Mouse (Mus musculus): Measurements from ENCODE around the gene Nlgn2. TPM values are rescaled to one million over a fixed set of nuclear protein-coding genes. Genes with fewer than 3 reads are reported as not detected.

Nlgn2 gene
- polyA plus RNA-seq, 1 experiment from 2014 or later = 11.4 TPM

DNA sequence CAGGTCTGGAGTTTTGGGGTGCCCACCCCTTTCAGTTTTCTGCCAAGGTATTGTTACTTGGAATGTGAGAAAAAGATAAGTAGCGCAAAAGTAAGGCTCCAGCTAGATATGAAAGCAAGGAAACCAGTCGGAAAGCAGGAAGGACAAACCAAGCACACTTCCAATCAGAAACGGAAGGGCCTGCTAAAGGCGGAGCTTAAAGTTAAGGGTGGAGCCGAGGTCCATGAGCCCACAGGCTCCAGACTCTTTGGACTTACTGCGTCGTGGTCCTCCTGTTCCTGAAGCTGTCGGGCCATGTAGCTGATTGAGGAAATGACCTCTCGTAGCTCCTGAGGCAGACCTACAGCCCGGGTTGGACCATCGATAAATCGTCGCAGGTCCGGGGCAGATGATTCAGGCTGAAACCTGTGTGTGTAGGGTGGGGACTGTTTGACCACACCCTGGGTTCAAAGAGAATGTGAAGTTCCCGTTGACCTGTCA lies 52.8 kb downstream of the Nlgn2 start:
- DNase-seq (ENCODE audit: low spot score) (no peak), ATAC-seq (ENCODE audit: insufficient read depth, low FRiP score, low TSS enrichment) (no peak)
- Histone ChIP-seq H3K4me1 (ENCODE audit: control insufficient read depth, insufficient read depth, low read length) (no peaks in the 10 kb centered on the region), H3K4me2 (ENCODE audit: low read depth) (no peak overlapping the region), H3K9me3 (ENCODE audit: control insufficient read depth, low read length) (no peaks in the 10 kb centered on the region), H3K4me3 (ENCODE audit: low read depth, low read length) (no peak overlapping the region), H3K36me3 (ENCODE audit: control insufficient read depth, insufficient read depth, low read length) (no peaks in the 10 kb centered on the region), H3K27me3 (ENCODE audit: control insufficient read depth, insufficient read depth, low read length) (no peaks in the 10 kb centered on the region), H3K9ac (ENCODE audit: low read length) (no peak overlapping the region), H3K27ac (ENCODE audit: low read depth, low read length) (no peak overlapping the region)
- WGBS = 40% methylated on average over 15 of the region's 15 CpGs

DNA sequence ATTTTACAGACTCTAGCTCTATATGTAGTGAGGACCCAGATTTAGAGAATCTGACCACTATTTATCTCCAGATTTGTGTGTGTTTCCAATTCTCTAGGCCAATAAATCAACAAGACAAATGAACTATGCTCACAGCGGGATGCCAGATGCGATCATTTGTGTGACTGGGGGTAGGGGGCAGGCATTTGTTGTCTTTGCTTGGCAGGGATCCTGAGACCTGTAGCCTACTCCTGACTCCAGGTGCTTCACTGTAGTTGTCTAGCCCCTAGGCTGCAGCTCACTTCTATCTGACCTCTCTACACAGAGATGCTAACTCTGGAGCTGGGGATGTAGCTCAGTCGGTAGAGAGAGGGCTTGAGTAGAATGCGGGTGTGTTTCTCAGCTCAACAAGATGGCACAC lies 55.8 kb downstream of the Nlgn2 start:
- Histone ChIP-seq H3K27ac (ENCODE audit: low read depth, low read length) (no peak overlapping the region), H3K4me3 (ENCODE audit: low read depth, low read length) (no peak overlapping the region), H3K9me3 (ENCODE audit: control insufficient read depth, low read length) (no peaks in the 10 kb centered on the region), H3K4me2 (ENCODE audit: low read depth) (no peak overlapping the region), H3K4me1 (ENCODE audit: control insufficient read depth, insufficient read depth, low read length) (no peaks in the 10 kb centered on the region; the same call in 1 of the 2 replicates), H3K27me3 (ENCODE audit: control insufficient read depth, insufficient read depth, low read length) (peaks cover 10% of the 10 kb centered on the region; the same call in 1 of the 2 replicates), H3K36me3 (ENCODE audit: control insufficient read depth, insufficient read depth, low read length) (no peaks in the 10 kb centered on the region), H3K9ac (ENCODE audit: low read length) (no peak overlapping the region)
- WGBS = 31% methylated on average over 4 of the region's 4 CpGs
- no peak for ATAC-seq (ENCODE audit: insufficient read depth, low FRiP score, low TSS enrichment)
- DNase-seq (ENCODE audit: low spot score) = no peak

DNA sequence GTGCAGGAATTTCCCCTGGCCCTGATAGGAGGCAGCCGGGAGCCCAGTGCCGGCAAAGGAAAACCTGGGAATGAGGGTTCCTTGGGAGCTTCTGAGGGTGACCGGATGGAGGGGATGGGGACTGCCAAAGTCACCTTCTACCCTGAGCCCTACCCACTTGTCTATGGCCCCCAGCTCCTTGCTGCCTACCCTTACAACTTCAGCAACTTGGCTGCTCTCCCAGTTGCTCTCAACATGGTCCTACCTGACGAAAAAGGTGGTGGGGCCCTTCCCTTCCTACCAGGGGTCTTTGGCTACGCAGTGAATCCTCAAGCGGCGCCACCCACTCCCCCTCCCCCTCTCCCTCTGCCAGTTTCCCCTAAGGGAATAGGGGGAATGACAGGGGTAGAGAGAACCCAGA lies 58.6 kb downstream of the Nlgn2 start:
- Histone ChIP-seq H3K27me3 (ENCODE audit: control insufficient read depth, insufficient read depth, low read length) (peaks cover 10% of the 10 kb centered on the region; the same call in 1 of the 2 replicates), H3K4me3 (ENCODE audit: low read depth, low read length) (no peak overlapping the region), H3K9ac (ENCODE audit: low read length) (no peak overlapping the region), H3K4me2 (ENCODE audit: low read depth) (no peak overlapping the region), H3K4me1 (ENCODE audit: control insufficient read depth, insufficient read depth, low read length) (no peaks in the 10 kb centered on the region; the same call in 1 of the 2 replicates), H3K9me3 (ENCODE audit: control insufficient read depth, low read length) (no peaks in the 10 kb centered on the region), H3K36me3 (ENCODE audit: control insufficient read depth, insufficient read depth, low read length) (no peaks in the 10 kb centered on the region), H3K27ac (ENCODE audit: low read depth, low read length) (no peak overlapping the region)
- ATAC-seq (ENCODE audit: insufficient read depth, low FRiP score, low TSS enrichment) (no peak), DNase-seq (ENCODE audit: low spot score) (no peak)
- WGBS = 52% methylated on average over 7 of the region's 7 CpGs

GRCm38 (mm10) chr11:69778258-69778982 lies 59.2 kb downstream of the Nlgn2 start:
- no peak overlapping the region for H3K4me2 ChIP-seq (ENCODE audit: low read depth)
- no peak overlapping the region for H3K4me3 ChIP-seq (ENCODE audit: low read depth, low read length)
- DNase-seq (ENCODE audit: low spot score) = no peak
- WGBS = 70% methylated on average over 23 of the region's 23 CpGs
- no peaks in the 10 kb centered on the region; the same call in 1 of the 2 replicates for H3K4me1 ChIP-seq (ENCODE audit: control insufficient read depth, insufficient read depth, low read length)
- no peaks in the 10 kb centered on the region for H3K36me3 ChIP-seq (ENCODE audit: control insufficient read depth, insufficient read depth, low read length)
- H3K27me3 ChIP-seq (ENCODE audit: control insufficient read depth, insufficient read depth, low read length) = peaks cover 10% of the 10 kb centered on the region; the same call in 1 of the 2 replicates
- ATAC-seq (ENCODE audit: insufficient read depth, low FRiP score, low TSS enrichment) = no peak
- H3K9ac ChIP-seq (ENCODE audit: low read length) = no peak overlapping the region; the same call in 1 of the 2 replicates
- no peaks in the 10 kb centered on the region for H3K9me3 ChIP-seq (ENCODE audit: control insufficient read depth, low read length)
- no peak overlapping the region for H3K27ac ChIP-seq (ENCODE audit: low read depth, low read length)

GRCm38 (mm10) chr11:69777504-69778257 lies 59.9 kb downstream of the Nlgn2 start:
- Histone ChIP-seq H3K4me2 (ENCODE audit: low read depth) (no peak overlapping the region), H3K27ac (ENCODE audit: low read depth, low read length) (no peak overlapping the region), H3K9ac (ENCODE audit: low read length) (no peak overlapping the region; the same call in 1 of the 2 replicates), H3K36me3 (ENCODE audit: control insufficient read depth, insufficient read depth, low read length) (no peaks in the 10 kb centered on the region), H3K4me1 (ENCODE audit: control insufficient read depth, insufficient read depth, low read length) (no peaks in the 10 kb centered on the region; the same call in 1 of the 2 replicates), H3K4me3 (ENCODE audit: low read depth, low read length) (no peak overlapping the region), H3K27me3 (ENCODE audit: control insufficient read depth, insufficient read depth, low read length) (peaks cover 10% of the 10 kb centered on the region; the same call in 1 of the 2 replicates), H3K9me3 (ENCODE audit: control insufficient read depth, low read length) (no peaks in the 10 kb centered on the region)
- DNase-seq (ENCODE audit: low spot score) = no peak
- no peak for ATAC-seq (ENCODE audit: insufficient read depth, low FRiP score, low TSS enrichment)
- 69% methylated on average over 26 of the region's 26 CpGs for WGBS

DNA sequence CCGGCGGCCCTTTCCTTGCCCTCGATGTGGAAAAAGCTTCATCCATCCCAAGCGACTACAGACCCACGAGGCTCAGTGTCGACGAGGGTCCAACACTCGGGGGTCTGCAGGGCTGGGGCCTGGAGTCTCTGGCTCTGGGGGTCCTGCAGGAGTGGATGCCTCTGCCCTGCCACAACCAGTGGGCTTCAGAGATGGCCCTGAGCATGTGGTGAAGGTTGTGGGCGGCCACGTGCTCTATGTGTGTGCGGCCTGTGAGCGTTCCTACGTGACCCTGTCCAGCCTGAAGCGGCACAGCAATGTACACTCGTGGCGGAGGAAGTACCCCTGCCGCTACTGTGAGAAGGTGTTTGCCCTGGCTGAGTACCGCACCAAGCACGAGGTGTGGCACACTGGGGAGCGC lies 61.1 kb downstream of the Nlgn2 start:
- Histone ChIP-seq H3K4me2 (ENCODE audit: low read depth) (no peak overlapping the region), H3K9ac (ENCODE audit: low read length) (no peak overlapping the region), H3K36me3 (ENCODE audit: control insufficient read depth, insufficient read depth, low read length) (no peaks in the 10 kb centered on the region), H3K27ac (ENCODE audit: low read depth, low read length) (no peak overlapping the region), H3K4me1 (ENCODE audit: control insufficient read depth, insufficient read depth, low read length) (no peaks in the 10 kb centered on the region; the same call in 1 of the 2 replicates), H3K4me3 (ENCODE audit: low read depth, low read length) (no peak overlapping the region), H3K9me3 (ENCODE audit: control insufficient read depth, low read length) (no peaks in the 10 kb centered on the region), H3K27me3 (ENCODE audit: control insufficient read depth, insufficient read depth, low read length) (peaks cover 10% of the 10 kb centered on the region; the same call in 1 of the 2 replicates)
- ATAC-seq (ENCODE audit: insufficient read depth, low FRiP score, low TSS enrichment) = no peak
- 85% methylated on average over 20 of the region's 20 CpGs for WGBS
- no peak for DNase-seq (ENCODE audit: low spot score)

GRCm38 (mm10) chr11:69775716-69776115 lies 61.9 kb downstream of the Nlgn2 start:
- ATAC-seq (ENCODE audit: insufficient read depth, low FRiP score, low TSS enrichment) = no peak
- 61% methylated on average over 10 of the region's 10 CpGs for WGBS
- H3K9ac ChIP-seq (ENCODE audit: low read length) = no peak overlapping the region
- H3K27ac ChIP-seq (ENCODE audit: low read depth, low read length) = no peak overlapping the region
- no peaks in the 10 kb centered on the region for H3K9me3 ChIP-seq (ENCODE audit: control insufficient read depth, low read length)
- no peak overlapping the region for H3K4me2 ChIP-seq (ENCODE audit: low read depth)
- H3K4me1 ChIP-seq (ENCODE audit: control insufficient read depth, insufficient read depth, low read length) = no peaks in the 10 kb centered on the region; the same call in 1 of the 2 replicates
- no peak for DNase-seq (ENCODE audit: low spot score)
- peaks cover 10% of the 10 kb centered on the region; the same call in 1 of the 2 replicates for H3K27me3 ChIP-seq (ENCODE audit: control insufficient read depth, insufficient read depth, low read length)
- no peaks in the 10 kb centered on the region for H3K36me3 ChIP-seq (ENCODE audit: control insufficient read depth, insufficient read depth, low read length)
- no peak overlapping the region for H3K4me3 ChIP-seq (ENCODE audit: low read depth, low read length)

GRCm38 (mm10) chr11:69774961-69775360 lies 62.6 kb downstream of the Nlgn2 start:
- 60% methylated on average over 5 of the region's 5 CpGs for WGBS
- ATAC-seq (ENCODE audit: insufficient read depth, low FRiP score, low TSS enrichment) (no peak), DNase-seq (ENCODE audit: low spot score) (no peak)
- Histone ChIP-seq H3K4me2 (ENCODE audit: low read depth) (no peak overlapping the region), H3K9ac (ENCODE audit: low read length) (no peak overlapping the region), H3K4me3 (ENCODE audit: low read depth, low read length) (no peak overlapping the region), H3K27ac (ENCODE audit: low read depth, low read length) (no peak overlapping the region), H3K9me3 (ENCODE audit: control insufficient read depth, low read length) (no peaks in the 10 kb centered on the region), H3K36me3 (ENCODE audit: control insufficient read depth, insufficient read depth, low read length) (no peaks in the 10 kb centered on the region), H3K4me1 (ENCODE audit: control insufficient read depth, insufficient read depth, low read length) (no peaks in the 10 kb centered on the region; the same call in 1 of the 2 replicates), H3K27me3 (ENCODE audit: control insufficient read depth, insufficient read depth, low read length) (peaks cover 10% of the 10 kb centered on the region; the same call in 1 of the 2 replicates)
